Mouse (Mus musculus) right cerebral cortex, adult 18-20 months (tissue): ENCODE data around the gene Crb3.

ENCODE experiments used
- DNase-seq: peaks from one replicate; pipeline ENCODE4 v3.0.0; 2022; ENCODE audit warnings: mixed read lengths

Gene Crb3

DNA sequence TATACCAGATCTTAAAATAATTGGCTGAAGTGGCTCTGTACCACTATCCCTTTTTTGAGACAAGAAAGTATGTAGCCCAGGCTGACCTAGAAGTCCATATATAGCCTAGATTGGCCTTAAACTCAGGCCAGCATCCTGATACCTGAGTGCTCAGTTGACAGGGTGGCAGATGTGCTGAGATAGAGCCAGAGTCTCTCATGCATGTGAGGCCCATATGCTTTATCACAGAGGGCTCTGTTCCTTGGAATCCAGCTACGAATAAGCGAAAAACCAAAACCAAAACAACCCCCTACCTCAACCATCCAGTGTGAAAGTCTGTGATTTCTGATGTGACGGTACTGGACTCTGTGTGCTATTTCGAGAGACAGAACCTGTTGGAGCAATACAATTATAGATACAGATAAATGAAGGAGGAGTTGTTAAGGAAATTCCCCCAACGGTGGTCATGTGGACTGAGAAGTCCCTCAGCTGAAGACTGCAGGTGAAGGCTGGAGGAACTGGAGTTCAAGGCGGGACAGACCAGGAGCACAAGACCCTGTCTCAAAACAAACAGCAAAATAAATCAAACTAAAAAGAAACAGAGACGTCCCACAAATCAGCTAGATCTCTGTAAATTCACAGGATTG, 49.2 kb downstream of the Crb3 start:
- no peak for DNase-seq

DNA sequence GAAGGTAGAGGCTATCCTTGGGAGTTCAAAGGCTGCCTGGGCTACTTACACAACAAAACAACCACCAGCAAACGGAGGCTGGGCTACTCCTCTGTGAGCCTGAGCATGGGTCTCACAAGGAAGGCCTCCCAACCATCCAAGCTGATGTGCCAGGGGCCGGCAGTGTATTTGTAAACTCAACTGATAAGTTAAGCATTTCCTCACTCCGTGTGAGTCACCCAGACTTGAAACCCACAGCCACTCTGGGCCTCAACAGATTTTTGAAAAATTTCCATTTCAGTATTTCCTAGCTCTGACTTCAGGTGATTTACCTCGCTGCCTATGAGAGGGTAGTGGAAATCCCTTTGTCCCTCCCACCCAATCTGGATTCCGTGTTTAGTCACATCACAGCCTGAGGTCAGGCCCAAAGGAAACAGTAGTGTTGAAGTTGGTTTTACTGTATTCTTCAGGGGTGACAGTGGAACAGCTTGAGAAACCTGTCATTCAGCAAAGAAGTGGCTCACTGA, 49.8 kb downstream of the Crb3 start:
- no peak for DNase-seq

DNA sequence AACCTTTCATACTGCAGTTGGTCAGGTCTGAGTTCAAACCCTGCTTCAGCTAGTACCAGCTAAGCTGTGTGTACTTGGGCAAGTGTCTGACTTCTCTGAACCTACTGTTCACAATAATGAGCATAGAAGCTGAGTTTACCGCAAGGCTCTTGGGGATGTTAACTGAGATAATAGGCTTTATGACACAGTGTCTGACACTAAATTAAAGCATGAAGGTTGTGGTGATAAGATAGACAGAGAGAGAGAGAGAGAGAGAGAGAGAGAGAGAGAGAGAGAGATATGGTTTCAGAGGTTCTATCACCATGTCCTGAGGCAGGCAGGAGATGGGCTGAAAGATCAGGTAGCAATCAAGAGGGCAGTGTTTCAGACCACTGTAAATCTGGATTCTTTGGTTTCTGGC, 51.1 kb downstream of the Crb3 start:
- DNase-seq = no peak

DNA sequence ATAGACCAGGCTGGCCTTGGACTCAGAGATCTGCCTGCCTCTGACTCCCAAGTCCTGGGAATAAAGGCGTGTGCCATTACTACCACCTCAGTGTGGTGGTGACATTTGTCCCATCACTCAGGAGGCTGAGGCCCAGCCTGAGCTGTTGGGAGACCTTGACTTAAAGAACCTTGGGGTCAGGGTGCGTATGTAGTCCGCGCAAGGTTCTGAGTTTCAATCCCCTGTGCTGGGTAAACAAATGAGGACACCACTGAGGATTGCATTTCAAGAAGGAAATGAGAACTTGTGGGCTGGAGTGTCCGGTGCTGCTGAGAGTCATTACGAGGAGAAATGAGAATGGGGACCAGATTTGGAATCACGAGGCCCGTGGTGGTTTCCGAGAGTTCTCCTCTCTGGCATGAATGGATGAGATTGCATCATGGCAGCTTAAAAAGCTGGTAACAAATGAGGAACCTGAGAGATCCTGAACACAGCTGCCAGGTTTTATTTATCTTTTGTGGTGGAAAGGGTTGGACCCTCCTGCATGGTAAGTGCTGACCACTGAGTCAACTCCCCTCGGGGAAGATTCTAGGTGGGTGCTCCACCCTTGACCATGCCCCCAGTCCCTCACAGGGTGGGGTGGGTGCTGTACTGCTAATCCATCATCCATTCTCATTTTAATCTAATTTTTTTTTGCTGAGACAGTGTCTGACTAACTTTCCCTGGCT, 54.0 kb downstream of the Crb3 start:
- no peak for DNase-seq
